Mouse (Mus musculus): ENCODE measurements at regions not wholly inside any gene's neighbourhood (a gene's known extent, or its start where the extent isn't known, plus 50 kb on each side); places are given as distances from the start of the nearest gene placed in this dataset.

DNA sequence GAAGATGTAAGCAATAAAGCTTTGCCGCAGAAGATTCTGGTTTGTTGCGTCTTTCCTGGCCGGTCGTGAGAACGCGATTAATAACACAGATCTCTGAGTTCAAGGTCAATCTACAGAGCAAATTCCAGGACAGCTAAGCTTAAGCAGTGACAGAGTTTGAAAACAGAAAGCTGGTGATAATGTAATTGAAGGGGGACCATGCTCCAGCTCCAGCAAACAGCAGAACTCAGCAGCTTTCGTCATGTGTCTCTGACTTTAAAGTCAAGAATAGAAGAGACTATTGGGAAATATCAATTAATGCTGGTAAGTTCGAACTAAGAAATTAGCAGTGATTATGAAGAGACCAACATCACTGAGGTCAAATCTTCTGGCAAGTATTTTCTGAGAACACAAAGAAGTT, 251.2 kb downstream of the Btbd35f27 start:
- peak in 1 of 2 experiments; percentile 5 for DNase-seq (ENCODE audit: low spot score in 2 of 2)

All from gastrocnemius, adult 8-10 months (tissue).